Mouse (Mus musculus) heart, embryonic 11.5 days (tissue): ENCODE measurements around the gene Nat8f6. TPM values are rescaled to one million over a fixed set of nuclear protein-coding genes. Genes with fewer than 3 reads are reported as not detected.
"Not testable (repeated sequence)": the region's sequence is repeated elsewhere in the genome, so short reads cannot be mapped to it uniquely, and the experiment has no call there.

Experiments
- ATAC-seq: fragments of 200-750 bp; cut with Nextera tagmentation; replicated peaks from 2 replicates; pipeline ENCODE4 v1.8.0; 2017; ENCODE audit warnings: moderate library complexity; ENCODE audit not compliant: insufficient number of reproducible peaks, low FRiP score, low TSS enrichment
- H3K27ac ChIP-seq: fragments of 300-500 bp; sonication (generic); 2 replicates; pipeline ENCODE4 v1.5.1; 2014; ENCODE audit warnings: mild to moderate bottlenecking, low read depth, low read length
- H3K27me3 ChIP-seq: fragments of 300-500 bp; sonication (generic); 2 replicates; pipeline ENCODE4 v1.6.1; 2014; ENCODE audit warnings: mild to moderate bottlenecking, low read length, mixed read lengths; ENCODE audit not compliant: control insufficient read depth, insufficient read depth
- H3K36me3 ChIP-seq: fragments of 300-500 bp; sonication (generic); 2 replicates; pipeline ENCODE4 v1.6.1; 2014; ENCODE audit warnings: mild to moderate bottlenecking, low read length, moderate library complexity, mixed read lengths; ENCODE audit not compliant: control insufficient read depth, insufficient read depth
- H3K4me1 ChIP-seq: fragments of 300-500 bp; sonication (generic); 2 replicates; pipeline ENCODE4 v1.6.1; 2014; ENCODE audit warnings: low read length; ENCODE audit not compliant: control insufficient read depth, insufficient read depth
- H3K4me2 ChIP-seq: fragments of 300-500 bp; sonication (generic); 2 replicates; pipeline ENCODE4 v1.6.1; 2014; ENCODE audit warnings: mild to moderate bottlenecking, moderate library complexity
- H3K4me3 ChIP-seq: fragments of 300-500 bp; sonication (generic); 2 replicates; pipeline ENCODE4 v1.5.1; 2014; ENCODE audit warnings: low read depth, low read length
- H3K9ac ChIP-seq: fragments of 300-500 bp; sonication (generic); 2 replicates; pipeline ENCODE4 v1.6.1; 2014; ENCODE audit warnings: mild to moderate bottlenecking, low read depth, low read length, moderate library complexity
- H3K9me3 ChIP-seq: fragments of 300-500 bp; sonication (generic); replicated peaks from 2 replicates; pipeline ENCODE4 v1.6.1; 2016; ENCODE audit warnings: low read length; ENCODE audit not compliant: control insufficient read depth
- WGBS: fragments of 180-500 bp; shearing (Covaris S2); extraction: QIAGEN DNeasy Blood & Tissue Kit; methylation state at CpG from one replicate; pipeline ENCODE4 v1.1.7; 2014; ENCODE audit not compliant: insufficient replicate concordance; 5-methylcytosine and 5-hydroxymethylcytosine counted together
- polyA plus RNA-seq: library from polyadenylated mRNA; unstranded; fragments of >200 nt; fragmentation: Nextera tagmentation; extraction: Ambion mirVana; gene quantifications from 2 replicates; pipeline ENCODE4 v1.2.1, GENCODE M21; 2014

Nat8f6 gene
- polyA plus RNA-seq, 1 experiment from 2014 or later = not detected

- Histone ChIP-seq H3K27me3 (no peaks in the 10 kb centered on the region; the same call in 1 of the 2 replicates), H3K9me3 (no peaks in the 10 kb centered on the region), H3K9ac (no peak overlapping the region), H3K27ac (no peak overlapping the region), H3K36me3 (no peaks in the 10 kb centered on the region), H3K4me3 (no peak overlapping the region), H3K4me1 (no peaks in the 10 kb centered on the region), H3K4me2 (no peak overlapping the region)
- no peak for ATAC-seq
- 69% methylated on average over 1 of the region's 1 CpGs for WGBS
These were observed 8.7 kb upstream of the Nat8f6 start for GRCm38 (mm10) chr6:85829462-85829861.

- Histone ChIP-seq H3K36me3 (no peaks in the 10 kb centered on the region), H3K9ac (no peak overlapping the region), H3K27ac (no peak overlapping the region), H3K4me1 (no peaks in the 10 kb centered on the region), H3K27me3 (no peaks in the 10 kb centered on the region), H3K4me3 (no peak overlapping the region), H3K9me3 (no peaks in the 10 kb centered on the region; the same call in 1 of the 2 replicates), H3K4me2 (no peak overlapping the region)
- ATAC-seq = no peak
- 84% methylated on average over 2 of the region's 2 CpGs for WGBS
These were observed 5.1 kb upstream of the Nat8f6 start for GRCm38 (mm10) chr6:85825886-85826285.

GRCm38 (mm10) chr6:85823382-85824090 lies 2.8 kb upstream of the Nat8f6 start:
- H3K9me3 ChIP-seq = no peaks in the 10 kb centered on the region; the same call in 1 of the 2 replicates
- ATAC-seq = no peak

GRCm38 (mm10) chr6:85822286-85822685 lies 1.5 kb upstream of the Nat8f6 start:
- Histone ChIP-seq H3K27me3 (no peaks in the 10 kb centered on the region), H3K9ac (no peak overlapping the region), H3K9me3 (no peaks in the 10 kb centered on the region; the same call in 1 of the 2 replicates), H3K4me3 (no peak overlapping the region), H3K4me2 (no peak overlapping the region), H3K4me1 (no peaks in the 10 kb centered on the region), H3K27ac (no peak overlapping the region), H3K36me3 (no peaks in the 10 kb centered on the region)
- WGBS = 75% methylated on average over 4 of the region's 4 CpGs
- no peak for ATAC-seq

More at GRCm38 (mm10) chr6:85823382-85824090, 2.8 kb upstream of the Nat8f6 start:
- H3K36me3 ChIP-seq = no peaks in the 10 kb centered on the region
- 88% methylated on average over 1 of the region's 1 CpGs for WGBS
- no peak overlapping the region for H3K4me3 ChIP-seq
- H3K9ac ChIP-seq = no peak overlapping the region
- no peak overlapping the region for H3K4me2 ChIP-seq
- no peaks in the 10 kb centered on the region for H3K4me1 ChIP-seq
- H3K27ac ChIP-seq = no peak overlapping the region
- H3K27me3 ChIP-seq = no peaks in the 10 kb centered on the region

- H3K36me3 ChIP-seq = no peaks in the 10 kb centered on the region
- H3K4me1 ChIP-seq = no peaks in the 10 kb centered on the region
- H3K4me2 ChIP-seq = no peak overlapping the region
- 47% methylated on average over 1 of the region's 1 CpGs for whole genome bisulfite sequencing
- H3K27me3 ChIP-seq = no peaks in the 10 kb centered on the region
- H3K9ac ChIP-seq = no peak overlapping the region
- no peak overlapping the region for H3K4me3 ChIP-seq
- H3K27ac ChIP-seq = no peak overlapping the region
- no peak for ATAC-seq
- H3K9me3 ChIP-seq = no peaks in the 10 kb centered on the region; the same call in 1 of the 2 replicates
These were observed 2.4 kb downstream of the Nat8f6 start for GRCm38 (mm10) chr6:85818338-85818737.

GRCm38 (mm10) chr6:85813339-85813738 lies 7.4 kb downstream of the Nat8f6 start:
- WGBS = 78% methylated on average over 2 of the region's 2 CpGs
- Histone ChIP-seq H3K27me3 (no peaks in the 10 kb centered on the region), H3K9ac (no peak overlapping the region), H3K36me3 (no peaks in the 10 kb centered on the region), H3K27ac (no peak overlapping the region), H3K4me2 (no peak overlapping the region), H3K9me3 (no peaks in the 10 kb centered on the region), H3K4me3 (no peak overlapping the region), H3K4me1 (no peaks in the 10 kb centered on the region)
- no peak for ATAC-seq

GRCm38 (mm10) chr6:85810942-85811537 lies 9.7 kb downstream of the Nat8f6 start:
- H3K9me3 ChIP-seq, H3K36me3 ChIP-seq, H3K27me3 ChIP-seq, H3K4me1 ChIP-seq, ATAC-seq, H3K27ac ChIP-seq, H3K4me3 ChIP-seq, H3K9ac ChIP-seq, H3K4me2 ChIP-seq: not testable (repeated sequence)
- 46% methylated on average over 3 of the region's 3 CpGs for WGBS

- WGBS = 86% methylated on average over 2 of the region's 3 CpGs
- H3K27ac ChIP-seq, H3K4me2 ChIP-seq, H3K36me3 ChIP-seq, H3K9me3 ChIP-seq, H3K9ac ChIP-seq, H3K4me3 ChIP-seq, ATAC-seq, H3K27me3 ChIP-seq, H3K4me1 ChIP-seq: not testable (repeated sequence)
These were observed 10.2 kb downstream of the Nat8f6 start for GRCm38 (mm10) chr6:85810514-85810913.

- H3K36me3 ChIP-seq, ATAC-seq, H3K4me1 ChIP-seq, H3K9me3 ChIP-seq, H3K27ac ChIP-seq, H3K9ac ChIP-seq, H3K4me3 ChIP-seq, H3K4me2 ChIP-seq, H3K27me3 ChIP-seq: not testable (repeated sequence)
- WGBS = 45% methylated on average over 2 of the region's 3 CpGs
These were observed 11.0 kb downstream of the Nat8f6 start for GRCm38 (mm10) chr6:85809784-85810183.
